Mouse (Mus musculus) kidney, adult 9 months (tissue): Measurements from ENCODE around the gene Fam131c.

Experiments used
- DNase-seq: peaks from one replicate; pipeline ENCODE4 v3.0.0; 2022

The Fam131c gene

GRCm38 (mm10) chr4:141367997-141368791, at the start of gene Fam131c:
Gene Fam131c, plus strand, starts transcription at chr4:141368220.
- DNase-seq, result peak; percentile 48

DNA sequence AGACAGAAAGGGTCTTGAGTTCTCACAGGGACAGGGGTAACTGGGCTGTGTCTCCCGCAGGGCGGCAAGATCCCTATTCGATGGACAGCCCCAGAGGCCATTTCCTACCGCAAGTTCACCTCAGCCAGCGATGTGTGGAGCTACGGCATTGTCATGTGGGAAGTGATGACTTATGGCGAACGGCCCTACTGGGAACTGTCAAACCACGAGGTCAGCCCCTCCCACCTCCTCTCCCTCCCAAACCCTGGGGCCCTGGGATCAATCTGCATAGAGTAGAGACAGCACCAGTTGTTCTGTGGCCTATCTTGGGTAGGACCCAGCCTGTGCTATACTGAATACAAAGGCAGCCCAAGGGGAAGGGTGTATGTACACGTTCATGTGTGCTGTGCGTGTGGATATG, 45.5 kb upstream of the Fam131c start:
- DNase-seq, result no peak

GRCm38 (mm10) chr4:141324771-141325191, 43.2 kb upstream of the Fam131c start:
- no peak for DNase-seq

GRCm38 (mm10) chr4:141325636-141326035, 42.4 kb upstream of the Fam131c start:
- no peak for DNase-seq

- DNase-seq, result no peak
These were observed 40.9 kb upstream of the Fam131c start for GRCm38 (mm10) chr4:141327075-141327474.

GRCm38 (mm10) chr4:141328742-141329141, 39.3 kb upstream of the Fam131c start:
- no peak for DNase-seq

- DNase-seq, result no peak
These were observed 38.1 kb upstream of the Fam131c start for GRCm38 (mm10) chr4:141329968-141330367.

- no peak for DNase-seq
These were observed 36.6 kb upstream of the Fam131c start for GRCm38 (mm10) chr4:141331446-141331845.

GRCm38 (mm10) chr4:141332258-141332657, 35.8 kb upstream of the Fam131c start:
- no peak for DNase-seq

- DNase-seq, result no peak
These were observed 33.3 kb upstream of the Fam131c start for GRCm38 (mm10) chr4:141334695-141335094.

GRCm38 (mm10) chr4:141335263-141335796, 32.7 kb upstream of the Fam131c start:
- DNase-seq, result no peak

- no peak for DNase-seq
These were observed 31.8 kb upstream of the Fam131c start for GRCm38 (mm10) chr4:141336196-141336595.

- DNase-seq, result no peak
These were observed 30.0 kb upstream of the Fam131c start for GRCm38 (mm10) chr4:141337986-141338385.

DNA sequence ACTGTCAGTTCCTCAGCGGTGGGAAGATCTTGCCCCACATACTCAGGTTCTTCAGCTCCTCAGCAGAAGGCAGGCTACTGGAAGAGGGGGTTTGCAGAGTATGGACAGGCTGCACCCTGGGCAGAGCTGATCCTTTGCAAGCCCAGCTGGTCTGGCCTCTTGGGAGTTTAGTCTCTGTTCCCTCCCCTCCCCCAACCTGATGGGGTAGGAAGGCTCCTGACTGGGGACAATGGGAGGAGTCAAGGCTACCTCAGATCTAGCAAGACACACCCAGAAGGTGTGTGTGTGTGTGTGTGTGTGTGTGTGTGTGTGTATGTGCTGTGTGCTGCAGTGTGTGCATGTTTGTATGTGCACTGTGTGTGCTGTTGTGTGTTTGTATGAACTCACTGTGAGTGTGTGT, 29.2 kb upstream of the Fam131c start:
- DNase-seq, result no peak

- no peak for DNase-seq
These were observed 26.5 kb upstream of the Fam131c start for GRCm38 (mm10) chr4:141341477-141341876.

- no peak for DNase-seq
These were observed 24.5 kb upstream of the Fam131c start for GRCm38 (mm10) chr4:141343515-141343914.

GRCm38 (mm10) chr4:141345219-141345618, 22.8 kb upstream of the Fam131c start:
- no peak for DNase-seq

GRCm38 (mm10) chr4:141347365-141347797, 20.6 kb upstream of the Fam131c start:
- DNase-seq, result peak; percentile 66

- DNase-seq, result no peak
These were observed 19.4 kb upstream of the Fam131c start for GRCm38 (mm10) chr4:141348616-141349015.

DNA sequence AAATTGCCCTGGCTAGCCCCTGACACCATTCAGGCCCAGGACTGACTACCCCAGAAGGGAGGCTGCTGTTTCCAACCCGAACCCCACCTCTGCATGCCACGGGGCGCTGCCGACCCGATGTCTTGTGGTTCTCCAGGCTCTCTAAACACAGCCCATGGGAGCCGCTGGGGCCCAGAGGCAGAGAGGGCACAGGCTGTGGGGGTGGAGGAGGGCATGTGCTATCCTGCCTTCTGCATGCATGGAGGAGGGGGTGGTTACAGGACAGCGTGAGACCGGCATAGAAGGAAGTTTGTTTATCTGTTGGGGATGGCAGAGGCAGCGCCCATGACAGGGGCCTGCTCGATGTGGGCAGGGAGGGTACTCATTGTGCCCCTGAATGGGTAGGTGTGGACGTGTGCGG, 18.0 kb upstream of the Fam131c start:
- no peak for DNase-seq

- DNase-seq, result no peak
These were observed 16.0 kb upstream of the Fam131c start for GRCm38 (mm10) chr4:141351972-141352371.

DNA sequence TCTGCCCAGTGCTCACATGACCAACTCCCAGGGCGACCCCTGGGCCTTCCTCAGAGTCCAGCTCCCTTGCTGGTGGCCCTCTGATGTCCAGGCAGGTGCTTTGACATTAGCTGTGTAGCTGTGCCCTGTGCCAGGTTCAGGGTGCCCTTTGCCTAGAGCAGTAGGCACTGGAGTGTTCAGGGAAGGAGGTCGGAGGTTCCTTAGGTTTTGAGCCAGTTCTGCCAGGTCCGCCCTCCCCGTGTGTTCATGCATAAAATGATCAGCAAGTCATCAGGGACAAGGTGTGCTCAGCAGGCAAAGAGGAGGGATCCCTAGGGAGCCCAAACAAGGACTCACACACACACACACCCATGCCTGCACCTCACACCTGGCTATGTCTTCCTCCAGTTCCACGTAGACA, 15.0 kb upstream of the Fam131c start:
- peak; percentile 80 for DNase-seq

DNA sequence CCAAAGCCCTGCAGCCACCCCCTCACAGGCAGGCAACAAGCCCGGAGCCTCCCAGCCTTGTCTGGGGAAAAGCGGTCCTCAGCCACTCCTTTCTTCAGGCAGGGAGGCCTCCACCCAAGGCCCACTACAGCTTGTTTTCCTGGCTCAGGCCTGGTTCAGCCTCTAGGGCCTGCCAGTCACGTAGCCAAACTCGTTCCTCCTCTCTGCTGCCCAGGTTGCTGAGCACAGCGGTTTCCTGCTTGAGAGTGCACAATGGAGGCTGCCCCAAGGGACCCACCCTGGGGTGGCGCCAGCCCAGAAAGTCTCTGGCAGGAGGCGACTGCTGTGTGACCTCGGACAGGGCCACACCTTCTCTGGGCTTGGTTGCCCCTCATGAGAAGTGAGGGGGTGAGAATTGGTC, 14.2 kb upstream of the Fam131c start:
- peak; percentile 54 for DNase-seq

GRCm38 (mm10) chr4:141357811-141358210, 10.2 kb upstream of the Fam131c start:
- DNase-seq, result no peak

- no peak for DNase-seq
These were observed 8.8 kb upstream of the Fam131c start for GRCm38 (mm10) chr4:141359222-141359621.
